Mouse (Mus musculus) lung, postnatal 0 days (tissue): ENCODE measurements around the gene Dapl1. TPM values are rescaled to one million over a fixed set of nuclear protein-coding genes. Genes with fewer than 3 reads are reported as not detected.

Source experiments
- ATAC-seq: fragments of 200-750 bp; cut with Nextera tagmentation; 2 replicates; pipeline ENCODE4 v1.8.0; 2017; ENCODE audit warnings: moderate library complexity
- DNase-seq: peaks from one replicate; pipeline ENCODE4 v3.0.0-alpha.2; 2016; ENCODE audit warnings: low spot score
- H3K27ac ChIP-seq: fragments of 300-500 bp; sonication (generic); 2 replicates; pipeline ENCODE4 v1.5.1; 2014; ENCODE audit warnings: antibody characterized with exemption, mild to moderate bottlenecking, low read length, mixed read lengths
- H3K27me3 ChIP-seq: fragments of 300-500 bp; sonication (generic); replicated peaks from 2 replicates; pipeline ENCODE4 v1.6.1; 2014; ENCODE audit warnings: low read length, mixed read lengths; ENCODE audit not compliant: insufficient read depth
- H3K36me3 ChIP-seq: fragments of 300-500 bp; sonication (generic); 2 replicates; pipeline ENCODE4 v1.6.1; 2014; ENCODE audit warnings: low read length, mixed read lengths; ENCODE audit not compliant: insufficient read depth
- H3K4me1 ChIP-seq: fragments of 300-500 bp; sonication (generic); 2 replicates; pipeline ENCODE4 v1.6.1; 2014; ENCODE audit warnings: antibody characterized with exemption, low read depth, low read length, mixed read lengths; ENCODE audit not compliant: insufficient read depth
- H3K4me2 ChIP-seq: fragments of 300-500 bp; sonication (generic); replicated peaks from 2 replicates; pipeline ENCODE4 v1.6.1; 2014; ENCODE audit warnings: low read depth, mild to moderate bottlenecking, low read length, moderate library complexity, mixed read lengths
- H3K4me3 ChIP-seq: fragments of 300-500 bp; sonication (generic); 2 replicates; pipeline ENCODE4 v1.5.1; 2014; ENCODE audit warnings: low read depth, low read length
- H3K9ac ChIP-seq: fragments of 300-500 bp; sonication (generic); replicated peaks from 2 replicates; pipeline ENCODE4 v1.6.1; 2014; ENCODE audit warnings: low read depth, mild to moderate bottlenecking
- H3K9me3 ChIP-seq: fragments of 300-500 bp; sonication (generic); 2 replicates; pipeline ENCODE4 v1.6.1; 2016; ENCODE audit warnings: low read length, mixed read lengths
- CTCF ChIP-seq: IDR thresholded peaks from 2 replicates; pipeline ENCODE4 v1.5.1; 2016; ENCODE audit warnings: antibody characterized with exemption, mild to moderate bottlenecking
- EP300 ChIP-seq: IDR thresholded peaks from 2 replicates; pipeline ENCODE4 v1.6.1; 2016; ENCODE audit warnings: antibody characterized with exemption, mild to moderate bottlenecking, control low read depth
- WGBS: fragments of 180-500 bp; shearing (Covaris S2); extraction: QIAGEN DNeasy Blood & Tissue Kit; methylation state at CpG from one replicate; pipeline ENCODE4 v1.1.7; 2014; 5-methylcytosine and 5-hydroxymethylcytosine counted together
- polyA plus RNA-seq: library from polyadenylated mRNA; unstranded; fragments of >200 nt; fragmentation: Nextera tagmentation; extraction: Ambion mirVana; gene quantifications from 2 replicates; pipeline ENCODE4 v1.2.1, GENCODE M21; 2015

Dapl1 gene
- polyA plus RNA-seq, 1 experiment from 2014 or later, result 1.8 TPM

- Histone ChIP-seq H3K9ac (no peak overlapping the region), H3K4me1 (no peaks in the 10 kb centered on the region), H3K4me3 (no peak overlapping the region), H3K9me3 (no peaks in the 10 kb centered on the region), H3K36me3 (no peaks in the 10 kb centered on the region), H3K4me2 (no peak overlapping the region), H3K27me3 (no peaks in the 10 kb centered on the region), H3K27ac (no peak overlapping the region)
- WGBS, result 66% methylated on average over 6 of the region's 6 CpGs
- TF ChIP-seq CTCF (no peak), EP300 (no peak)
- no peak for ATAC-seq
- peak; percentile 25 for DNase-seq
Measured at GRCm38 (mm10) chr2:59462086-59462485, 22.4 kb upstream of the Dapl1 start.

- Histone ChIP-seq H3K27ac (no peak overlapping the region), H3K4me1 (no peaks in the 10 kb centered on the region), H3K4me3 (no peak overlapping the region), H3K9me3 (no peaks in the 10 kb centered on the region), H3K27me3 (no peaks in the 10 kb centered on the region), H3K9ac (no peak overlapping the region), H3K4me2 (no peak overlapping the region), H3K36me3 (no peaks in the 10 kb centered on the region)
- no peak for DNase-seq
- ATAC-seq, result no peak
- TF ChIP-seq EP300, result no peak
- TF ChIP-seq CTCF, result no peak
- WGBS, result 81% methylated on average over 12 of the region's 12 CpGs
Measured at GRCm38 (mm10) chr2:59463428-59464182, 20.8 kb upstream of the Dapl1 start.

GRCm38 (mm10) chr2:59465671-59466070, 18.8 kb upstream of the Dapl1 start:
- H3K27me3 ChIP-seq, result no peaks in the 10 kb centered on the region
- DNase-seq, result no peak
- no peaks in the 10 kb centered on the region for H3K9me3 ChIP-seq
- H3K4me3 ChIP-seq, result no peak overlapping the region
- no peak for ATAC-seq
- no peak overlapping the region for H3K27ac ChIP-seq
- H3K36me3 ChIP-seq, result no peaks in the 10 kb centered on the region
- H3K4me2 ChIP-seq, result no peak overlapping the region
- WGBS, result 81% methylated on average over 5 of the region's 5 CpGs
- H3K9ac ChIP-seq, result no peak overlapping the region
- TF ChIP-seq CTCF (no peak), EP300 (no peak)
- no peaks in the 10 kb centered on the region for H3K4me1 ChIP-seq

DNA sequence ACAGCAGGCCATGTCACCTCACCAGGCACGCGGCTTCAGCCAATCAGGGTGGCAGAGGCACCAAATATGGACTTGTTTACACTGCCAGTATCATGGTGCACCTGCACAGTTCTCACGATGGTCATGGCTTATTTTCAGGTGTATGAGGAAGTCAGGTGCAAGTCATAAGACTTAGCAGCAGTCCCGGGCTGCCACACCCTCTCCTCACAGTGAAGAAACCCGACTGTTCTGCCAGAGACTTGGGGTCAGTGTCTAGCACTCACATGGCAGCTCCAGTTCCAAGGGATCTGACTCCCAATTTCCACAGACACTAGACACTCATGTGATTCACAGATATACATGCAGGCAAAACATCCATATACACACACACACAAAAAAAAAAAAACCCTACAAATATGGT, 18.1 kb upstream of the Dapl1 start:
- H3K36me3 ChIP-seq, result no peaks in the 10 kb centered on the region
- H3K4me2 ChIP-seq, result no peak overlapping the region
- no peak overlapping the region for H3K9ac ChIP-seq
- H3K4me3 ChIP-seq, result no peak overlapping the region
- no peak for DNase-seq
- no peak overlapping the region for H3K27ac ChIP-seq
- no peak for ATAC-seq
- H3K27me3 ChIP-seq, result no peaks in the 10 kb centered on the region
- 63% methylated on average over 5 of the region's 5 CpGs for WGBS
- TF ChIP-seq EP300 (no peak), CTCF (no peak)
- H3K4me1 ChIP-seq, result peaks cover 5% of the 10 kb centered on the region; the same call in 1 of the 2 replicates
- no peaks in the 10 kb centered on the region for H3K9me3 ChIP-seq

GRCm38 (mm10) chr2:59467085-59467484, 17.4 kb upstream of the Dapl1 start:
- H3K9ac ChIP-seq, result no peak overlapping the region
- ATAC-seq, result no peak
- no peak overlapping the region for H3K27ac ChIP-seq
- H3K4me1 ChIP-seq, result peaks cover 5% of the 10 kb centered on the region; the same call in 1 of the 2 replicates
- no peak for TF ChIP-seq CTCF
- TF ChIP-seq EP300, result no peak
- H3K9me3 ChIP-seq, result no peaks in the 10 kb centered on the region
- no peaks in the 10 kb centered on the region for H3K36me3 ChIP-seq
- DNase-seq, result no peak
- H3K4me3 ChIP-seq, result no peak overlapping the region
- H3K4me2 ChIP-seq, result no peak overlapping the region
- WGBS, result 50% methylated on average over 4 of the region's 4 CpGs
- H3K27me3 ChIP-seq, result no peaks in the 10 kb centered on the region

DNA sequence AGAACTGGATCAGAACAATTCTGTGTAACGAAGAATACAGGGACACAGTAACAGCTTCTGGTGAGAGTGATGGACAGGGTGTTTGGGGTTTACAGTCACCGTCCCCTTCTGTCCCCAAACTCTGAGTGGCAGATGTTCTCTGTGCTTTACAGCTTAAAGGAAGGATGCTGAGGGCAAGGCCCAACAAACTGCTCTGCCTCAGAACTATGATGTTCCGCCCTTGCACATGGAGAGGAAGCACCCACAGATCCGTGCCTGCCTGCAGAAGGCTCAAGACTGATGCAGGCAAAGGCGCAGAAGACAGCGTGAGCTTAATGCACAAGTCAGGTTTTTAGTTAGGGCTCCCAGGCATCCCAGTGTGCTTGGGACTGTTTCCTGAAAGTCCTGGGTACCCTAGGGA, 16.5 kb upstream of the Dapl1 start:
- DNase-seq, result no peak
- ATAC-seq, result no peak

More for the DNA sequence above, 16.5 kb upstream of the Dapl1 start:
- Histone ChIP-seq H3K27ac (no peak overlapping the region), H3K4me2 (no peak overlapping the region), H3K27me3 (no peaks in the 10 kb centered on the region), H3K4me3 (no peak overlapping the region), H3K4me1 (peaks cover 5% of the 10 kb centered on the region; the same call in 1 of the 2 replicates), H3K9me3 (no peaks in the 10 kb centered on the region), H3K36me3 (no peaks in the 10 kb centered on the region), H3K9ac (no peak overlapping the region)
- WGBS, result 82% methylated on average over 6 of the region's 6 CpGs
- TF ChIP-seq EP300 (no peak), CTCF (no peak)
